Mouse (Mus musculus) retina, adult 2 months (tissue): ENCODE data around the gene Cables2.

ENCODE experiments used
- DNase-seq: peaks from one replicate; pipeline ENCODE4 v3.0.0-alpha.2; 2012; ENCODE audit warnings: low read depth, low spot score

The Cables2 gene

DNA sequence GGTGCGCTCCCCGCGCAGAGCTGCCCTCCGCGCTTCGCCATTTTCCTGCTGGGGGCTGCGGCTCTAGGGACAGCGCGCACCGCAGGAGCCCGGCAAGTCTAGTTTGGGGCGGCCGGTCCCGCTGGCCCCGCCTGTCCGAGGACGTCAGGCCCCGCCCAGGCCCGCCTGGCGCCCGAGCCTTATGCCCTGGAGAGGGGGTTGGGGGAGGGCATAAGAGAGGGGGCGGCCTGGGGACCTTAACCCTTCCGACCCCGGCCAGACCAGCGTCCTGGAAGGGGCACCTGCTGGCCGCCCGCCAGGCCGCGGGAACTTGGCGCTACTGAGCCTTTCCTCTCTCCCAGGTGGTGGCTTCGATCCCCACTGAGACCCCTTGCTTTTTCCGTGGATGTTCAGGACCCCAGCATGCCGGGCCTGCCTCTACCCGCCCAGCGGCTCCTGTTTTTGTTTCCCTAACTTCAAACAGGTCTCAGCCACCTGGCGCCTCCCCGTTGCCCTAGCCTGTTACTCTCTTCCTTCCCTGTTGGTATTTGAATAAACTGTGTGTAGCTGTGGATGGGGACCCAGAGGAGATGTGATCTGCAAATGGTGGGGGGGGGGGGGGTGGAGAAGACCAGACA is 47.4 kb downstream of the Cables2 start, which contains the start of gene Lama5:
TSS of gene Lama5 (minus strand) at position 98 of the 617 bp plus-strand sequence.
- no peak for DNase-seq

DNA sequence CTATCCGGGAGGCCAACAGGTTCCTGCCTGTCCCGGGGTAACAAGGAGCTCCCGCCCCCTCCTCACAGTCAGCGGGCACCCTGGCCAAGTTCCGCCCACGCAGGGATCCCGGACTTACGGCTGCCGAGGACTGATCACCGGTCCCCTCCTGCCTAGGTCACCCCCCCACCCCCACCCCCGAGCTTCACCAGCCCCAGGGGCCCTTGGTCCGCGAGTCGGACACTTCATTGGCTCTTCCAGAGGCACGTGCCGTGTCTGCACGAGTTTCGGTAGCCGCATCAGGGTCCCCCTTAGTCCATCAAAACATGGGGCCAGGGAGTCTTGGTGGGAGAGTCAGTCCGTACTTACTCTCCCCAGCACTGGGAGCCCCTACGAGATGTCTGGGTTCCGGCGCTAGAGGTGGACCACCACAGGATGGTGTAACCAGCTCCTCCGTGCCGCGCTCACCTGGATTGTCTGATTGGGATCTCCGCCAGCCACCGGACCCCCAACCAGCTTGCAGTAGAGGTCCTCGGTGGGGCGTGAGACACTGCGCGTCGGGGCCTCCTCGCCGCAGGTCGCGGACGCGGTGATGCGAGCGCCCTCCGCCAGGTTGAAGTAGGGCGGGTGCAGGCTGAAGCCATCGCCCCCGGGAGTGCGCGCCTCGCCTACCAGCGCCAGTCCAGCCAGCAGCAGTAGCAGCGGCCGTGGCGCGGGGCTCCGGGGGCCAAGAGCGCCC is 48.1 kb downstream of the Cables2 start:
- no peak for DNase-seq

DNA sequence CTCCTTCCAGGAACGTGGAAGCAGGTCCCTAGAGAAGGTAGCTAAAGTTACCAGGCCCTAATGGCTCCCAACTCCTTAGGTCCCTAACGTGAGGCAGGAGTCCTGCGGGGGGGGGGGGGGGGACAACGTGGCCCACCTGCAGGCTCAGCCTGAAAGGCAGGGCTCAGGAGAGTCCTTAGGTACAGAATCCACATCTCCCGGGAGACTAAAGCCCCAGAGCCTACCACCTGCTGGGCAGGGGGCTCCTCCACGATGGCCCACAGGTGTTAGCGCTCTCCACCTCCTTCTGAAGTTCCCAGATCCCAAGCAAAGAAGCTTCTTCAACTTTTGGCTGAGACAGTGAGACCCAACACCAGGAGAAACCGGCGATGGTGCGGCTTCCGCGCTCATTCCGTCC is 48.7 kb downstream of the Cables2 start:
- no peak for DNase-seq

DNA sequence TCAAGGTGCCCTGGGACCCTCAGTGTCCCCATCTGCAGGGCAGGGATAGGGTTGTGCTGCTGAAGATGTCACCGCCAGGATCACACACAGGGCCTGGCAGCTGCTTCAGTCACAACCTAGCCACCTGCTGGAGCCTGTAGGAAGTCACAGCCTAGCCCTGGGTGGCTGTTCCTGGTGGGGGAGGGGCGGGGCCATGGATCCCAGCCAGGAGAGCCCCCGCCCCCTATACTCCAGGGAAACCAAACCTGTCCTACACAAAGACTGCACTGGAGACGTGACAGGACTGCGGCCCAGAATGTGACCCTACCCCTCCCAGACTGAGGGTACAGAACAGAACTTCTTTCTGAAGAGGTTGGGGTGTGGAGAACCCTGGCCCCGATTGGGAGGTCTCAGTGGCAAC is 51.0 kb downstream of the Cables2 start:
- no peak for DNase-seq

DNA sequence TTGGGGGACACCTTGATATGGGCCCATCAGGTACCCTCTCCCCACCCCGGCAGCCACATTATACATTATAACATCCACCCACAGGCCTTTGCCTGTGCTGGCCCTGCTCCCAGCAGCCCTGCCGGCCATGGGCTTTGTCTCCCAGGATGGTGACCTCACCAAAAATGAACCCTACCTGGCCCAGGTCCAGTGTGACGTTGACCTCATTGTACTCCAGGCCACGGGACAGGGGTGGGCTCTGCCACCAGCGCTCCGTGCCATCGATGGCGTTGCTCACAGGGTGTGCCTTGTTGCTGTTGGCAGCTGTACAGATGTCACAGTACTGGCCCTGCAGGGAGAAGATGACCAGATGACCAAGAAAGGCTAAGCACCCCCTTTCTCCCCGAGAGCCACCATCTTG is 52.2 kb downstream of the Cables2 start:
- DNase-seq: no peak

DNA sequence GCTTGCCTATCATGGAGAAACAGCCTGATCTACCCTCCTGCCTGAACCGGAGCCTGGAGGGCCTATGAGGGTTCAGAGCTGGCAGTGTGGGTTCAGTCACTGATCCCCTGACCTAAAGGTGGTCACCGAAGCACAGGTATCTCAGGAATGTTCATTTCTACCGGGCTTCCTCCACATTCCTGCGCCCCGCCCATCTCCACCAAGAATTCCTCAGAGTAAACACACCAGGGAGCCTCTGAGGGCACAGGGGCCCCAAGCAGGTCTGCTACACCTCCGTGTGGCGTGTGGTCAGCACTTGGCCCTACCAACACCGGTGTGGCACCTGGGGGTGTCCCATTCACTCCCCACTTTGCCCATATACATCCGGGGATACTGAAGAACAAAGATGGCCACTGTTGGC is 53.1 kb downstream of the Cables2 start:
- DNase-seq: no peak

- no peak for DNase-seq
Observed at GRCm38 (mm10) chr2:180219145-180219943, 54.0 kb downstream of the Cables2 start.

DNA sequence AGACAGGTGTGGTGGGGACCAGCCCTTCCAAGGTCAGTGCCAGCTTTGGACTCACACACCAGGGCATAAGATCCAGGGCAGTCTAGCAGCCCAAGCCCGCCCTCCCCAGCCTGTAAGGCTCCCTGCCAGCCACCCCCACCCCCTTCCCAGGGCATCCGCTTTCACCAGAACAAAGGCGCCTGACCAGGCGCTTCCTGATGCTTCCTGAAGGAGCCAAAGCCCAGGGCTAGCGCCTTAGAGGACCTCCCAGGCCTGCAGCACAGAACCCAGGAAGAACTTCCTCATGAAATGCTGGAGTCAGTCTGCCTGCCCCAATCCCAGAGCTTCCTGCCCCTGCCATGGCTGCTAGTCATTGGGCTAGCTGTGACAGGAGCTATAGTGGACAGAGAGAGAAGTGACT is 54.6 kb downstream of the Cables2 start:
- no peak for DNase-seq

DNA sequence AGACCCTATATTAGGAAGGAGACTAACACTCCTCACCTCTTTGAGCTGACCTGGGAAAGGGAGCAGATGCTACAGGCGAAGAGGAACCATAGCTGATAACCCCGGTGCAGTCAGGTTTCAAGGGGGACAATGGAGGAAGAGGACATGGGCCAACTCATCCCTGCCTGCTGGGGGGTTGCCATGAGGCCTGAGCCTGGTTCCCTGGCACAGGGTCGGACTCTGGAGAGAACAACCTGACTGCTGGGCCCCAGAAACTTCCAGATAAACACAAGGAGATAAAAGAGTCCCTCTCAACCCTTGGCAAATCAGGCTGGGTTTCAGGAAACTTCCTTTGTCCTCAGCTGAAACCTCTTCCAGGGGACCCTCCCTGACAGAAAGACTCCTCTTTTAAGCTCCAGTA is 55.1 kb downstream of the Cables2 start:
- DNase-seq: no peak

GRCm38 (mm10) chr2:180217587-180217986 is 55.7 kb downstream of the Cables2 start:
- no peak for DNase-seq

DNA sequence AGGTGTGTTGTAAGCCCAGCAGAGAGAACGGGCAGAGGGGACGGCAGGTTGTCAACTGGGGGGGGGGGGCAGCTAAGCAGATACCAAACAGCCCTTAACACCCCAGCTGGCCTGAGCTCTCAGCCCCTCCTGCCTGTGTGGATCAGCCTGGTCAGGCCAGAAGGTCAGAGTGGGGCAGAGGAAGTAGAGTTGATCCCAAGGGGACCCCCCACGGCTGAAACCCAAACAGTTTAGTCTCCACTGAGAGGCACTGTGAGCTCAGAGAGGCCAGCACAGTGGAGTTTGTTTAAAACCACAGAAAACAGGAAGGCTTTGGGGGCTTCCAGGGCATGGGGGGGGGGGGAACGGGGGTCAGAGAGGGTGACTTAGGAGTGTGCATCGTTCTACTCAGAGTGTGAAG is 56.4 kb downstream of the Cables2 start:
- no peak for DNase-seq

- DNase-seq: no peak
Observed at GRCm38 (mm10) chr2:180215951-180216350, 57.3 kb downstream of the Cables2 start.

GRCm38 (mm10) chr2:180215011-180215461 is 58.3 kb downstream of the Cables2 start:
- no peak for DNase-seq

DNA sequence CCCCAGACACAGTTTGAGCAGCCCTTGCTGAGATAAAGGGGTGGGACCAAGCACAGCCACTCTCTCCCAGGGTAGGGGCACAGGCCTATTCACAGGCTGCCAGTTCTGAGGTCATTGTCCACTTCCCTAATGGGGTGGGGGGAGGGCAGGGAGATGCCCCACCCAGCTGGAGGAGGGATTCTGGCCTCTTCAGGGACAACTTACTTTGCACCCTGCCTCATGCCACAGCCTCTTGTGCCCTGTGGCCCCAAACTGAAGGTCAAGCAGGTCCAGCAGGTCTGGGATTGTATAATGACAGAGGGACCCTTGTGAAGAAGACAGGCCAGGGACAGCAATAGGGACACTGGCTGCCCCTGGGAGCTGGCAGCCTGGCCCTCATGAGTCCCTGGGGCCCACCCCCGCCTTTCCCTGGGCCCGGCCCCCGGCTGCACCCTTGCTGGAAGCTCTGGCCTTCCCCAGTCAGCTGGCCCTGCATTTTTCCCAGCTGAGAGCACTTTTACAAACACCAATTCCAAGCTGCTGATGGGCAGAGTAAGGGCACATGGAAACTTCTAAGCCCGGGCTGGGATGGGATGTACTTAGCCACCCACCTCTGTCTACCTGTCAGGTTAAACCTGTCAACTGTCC is 58.8 kb downstream of the Cables2 start:
- no peak for DNase-seq

- DNase-seq: no peak
Observed at GRCm38 (mm10) chr2:180212255-180212654, 61.0 kb downstream of the Cables2 start.

DNA sequence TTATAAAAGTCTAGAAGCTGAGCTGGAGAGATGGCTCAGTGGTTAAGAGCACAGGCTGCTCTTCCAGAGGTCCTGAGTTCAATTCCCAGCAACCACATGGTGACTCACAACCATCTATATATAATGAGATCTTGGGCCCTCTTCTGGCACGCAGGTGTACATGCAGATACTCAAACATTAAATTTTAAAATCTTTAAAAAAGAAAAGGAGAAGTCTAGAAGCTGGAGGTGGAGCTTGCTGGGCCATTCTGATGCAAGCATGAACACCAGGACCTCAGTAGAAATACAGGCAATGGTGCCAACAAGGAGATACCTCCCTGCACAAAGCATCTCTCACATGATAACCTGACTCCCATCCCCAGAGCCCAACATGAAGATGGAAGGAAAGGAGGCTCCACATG is 64.3 kb downstream of the Cables2 start:
- DNase-seq: no peak
